Mouse (Mus musculus) c-Kit-positive CD71-positive TER-119-positive erythroid progenitor cells, embryonic 14.5 days (primary cell): ENCODE measurements at regions not wholly inside any gene's neighbourhood (a gene's known extent, or its start where the extent isn't known, plus 50 kb on each side); places are given as distances from the start of the nearest gene placed in this dataset.

Experiments
- DNase-seq: peaks from one replicate; pipeline ENCODE4 v3.0.0-alpha.2; 2013; ENCODE audit warnings: low spot score

DNA sequence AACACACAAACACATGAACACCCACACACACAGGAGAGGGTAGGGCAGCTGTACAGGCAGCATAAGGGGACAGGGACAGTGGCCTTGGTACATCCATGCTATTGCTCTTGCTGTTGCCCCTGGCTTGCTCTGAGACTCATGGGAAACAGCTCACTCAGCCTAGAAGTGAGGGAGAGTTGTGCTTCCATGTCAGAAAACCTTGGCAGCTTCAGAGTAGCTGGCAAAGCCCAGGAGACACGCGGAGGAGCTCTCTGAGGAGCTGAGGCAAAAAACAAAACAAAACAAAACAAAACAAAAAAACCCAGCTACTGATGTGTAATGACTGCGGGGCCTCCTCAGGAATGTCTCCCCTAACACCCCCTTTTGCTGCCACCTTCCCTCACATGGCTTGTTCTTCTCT lies 321.6 kb upstream of the Dio3 start:
- no peak for DNase-seq

DNA sequence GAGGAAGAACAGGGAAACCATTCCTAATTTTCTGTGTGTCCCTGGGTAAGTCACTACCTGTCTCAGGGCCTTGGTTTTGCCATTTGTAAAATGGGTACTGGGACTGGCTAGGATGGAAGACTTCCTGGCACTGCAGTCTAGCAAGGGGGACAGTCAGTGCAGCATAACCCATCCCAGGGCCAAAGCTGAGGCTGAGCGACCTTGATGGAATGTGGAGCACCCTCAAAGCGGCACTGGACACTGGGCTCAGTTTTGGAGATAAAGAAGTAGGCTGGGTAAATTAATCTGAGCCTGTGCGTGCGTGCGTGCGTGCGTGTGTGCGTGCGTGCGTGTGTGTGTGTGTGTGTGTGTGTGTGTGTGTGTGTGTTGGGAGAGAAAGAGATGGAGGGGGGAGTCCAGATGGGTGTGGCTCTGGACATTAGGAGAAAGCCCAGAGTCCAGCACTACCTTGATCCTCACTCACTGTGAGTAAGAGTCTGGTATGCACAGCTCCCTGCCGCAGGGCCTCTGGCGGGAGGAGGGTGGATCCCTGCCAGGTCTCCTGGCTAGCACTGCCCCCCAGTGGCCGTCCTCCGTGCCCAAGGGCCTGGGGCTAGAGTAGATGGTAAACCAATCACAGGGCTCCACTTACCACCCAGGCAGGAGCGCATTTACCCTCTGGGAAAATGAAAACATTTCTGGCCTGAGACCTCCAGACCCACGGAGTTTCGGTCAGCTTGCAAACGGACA lies 320.3 kb upstream of the Dio3 start:
- no peak for DNase-seq

DNA sequence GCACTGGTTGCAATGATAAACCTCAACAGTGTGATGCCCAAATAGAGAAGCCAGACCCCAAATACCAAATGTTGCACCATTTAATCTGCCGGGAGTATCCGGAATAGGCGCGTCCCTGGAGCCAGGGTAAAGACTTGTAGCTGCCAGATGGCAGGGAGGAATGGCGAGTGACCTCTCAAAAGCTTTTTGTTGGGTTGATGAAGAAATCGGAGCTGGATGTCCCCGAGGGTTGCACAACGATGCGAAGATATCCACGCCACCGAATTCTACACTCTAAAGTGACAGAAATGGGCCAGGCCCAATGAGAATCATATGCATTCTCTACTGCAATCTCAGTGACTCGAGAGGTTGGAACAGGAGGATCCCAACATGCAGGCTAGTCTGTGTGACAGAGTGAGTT lies 312.1 kb upstream of the Dio3 start:
- DNase-seq, result no peak

DNA sequence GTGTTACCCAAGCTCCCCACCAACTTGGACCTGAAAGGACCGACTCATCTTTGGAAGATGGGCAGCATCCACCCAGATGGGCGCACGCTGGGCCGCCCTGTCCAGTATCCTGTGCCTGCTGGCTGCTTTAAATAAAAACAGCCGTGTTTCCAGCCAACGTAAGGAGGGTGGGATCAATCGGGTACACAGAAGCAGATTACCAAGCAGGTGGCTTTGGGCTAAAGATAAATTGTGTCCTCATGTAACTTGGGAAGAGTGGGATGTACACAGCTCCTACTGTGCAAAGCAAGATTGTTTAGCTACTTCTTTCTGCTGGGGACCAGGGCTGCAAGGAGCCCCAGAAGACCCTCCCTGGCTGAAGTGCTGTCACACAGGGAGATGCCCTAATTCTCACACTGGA lies 310.6 kb upstream of the Dio3 start:
- no peak for DNase-seq

DNA sequence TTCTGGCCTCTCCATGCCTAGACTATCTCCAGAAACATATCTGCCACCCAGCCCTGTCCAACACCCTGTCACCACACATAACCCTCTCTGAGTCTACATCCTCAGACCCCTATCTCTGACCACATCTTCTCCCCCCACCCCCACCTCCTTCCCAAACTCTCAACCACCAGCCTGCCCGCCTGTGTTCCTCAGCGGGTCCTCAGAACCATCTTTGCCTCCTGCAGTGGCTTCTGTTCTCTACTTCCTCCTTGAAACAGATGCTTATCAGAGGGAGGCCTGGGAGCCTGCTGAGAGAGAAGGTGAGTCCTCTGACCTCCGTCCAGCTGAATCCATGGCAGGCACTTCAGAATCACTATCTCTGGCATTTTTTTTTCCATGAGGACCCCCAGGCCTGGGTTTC lies 307.4 kb upstream of the Dio3 start:
- DNase-seq, result no peak

DNA sequence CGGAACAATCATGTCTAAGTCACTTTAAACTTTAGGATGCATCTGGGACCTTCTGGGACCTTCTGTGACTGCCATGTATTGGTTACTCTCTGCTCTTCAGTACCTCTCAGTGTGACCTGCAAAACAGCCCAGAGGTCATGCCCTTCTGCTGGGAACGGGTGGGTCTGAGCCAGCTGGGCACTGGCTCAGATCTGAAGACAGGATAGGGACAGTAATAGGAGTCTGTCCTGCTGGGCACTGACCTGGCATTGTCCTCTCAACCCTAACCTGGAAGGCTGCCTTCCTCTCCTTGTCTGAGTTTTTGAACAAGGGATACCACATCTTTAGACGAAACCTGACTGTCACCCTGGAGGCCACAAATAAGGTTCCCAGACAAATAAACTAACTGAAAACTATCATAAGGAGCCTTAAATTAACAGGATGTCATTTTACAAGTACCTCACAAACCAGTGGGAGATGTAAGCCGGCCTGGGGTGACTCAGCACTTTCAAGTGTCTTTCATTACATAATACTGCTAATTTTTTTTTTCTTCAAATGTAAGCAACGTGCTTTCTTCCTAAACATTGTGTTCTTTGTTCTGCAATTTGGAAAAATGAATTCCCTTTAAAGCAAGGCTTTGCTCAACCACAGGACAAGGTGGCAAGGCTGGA lies 306.4 kb upstream of the Dio3 start:
- DNase-seq, result no peak

DNA sequence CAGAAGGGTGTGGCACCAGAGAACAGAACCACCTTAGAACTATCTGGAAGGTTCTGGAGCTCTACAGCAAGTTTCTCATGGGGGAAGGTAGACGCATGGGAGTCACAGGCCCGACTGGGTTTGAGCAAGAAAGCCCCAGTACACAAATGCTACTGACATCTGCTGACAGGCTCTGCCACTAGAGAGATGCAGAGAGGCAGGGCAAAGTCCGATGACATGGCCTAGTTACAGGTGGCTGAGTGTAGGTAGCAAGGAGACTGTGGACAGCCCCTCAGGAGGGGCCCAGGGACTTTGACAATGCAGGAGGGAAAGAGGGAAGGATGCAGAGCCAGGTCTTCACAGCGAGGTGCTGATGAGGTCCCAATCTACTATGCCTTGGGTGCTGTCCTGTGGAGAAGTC lies 305.3 kb upstream of the Dio3 start:
- DNase-seq, result no peak

DNA sequence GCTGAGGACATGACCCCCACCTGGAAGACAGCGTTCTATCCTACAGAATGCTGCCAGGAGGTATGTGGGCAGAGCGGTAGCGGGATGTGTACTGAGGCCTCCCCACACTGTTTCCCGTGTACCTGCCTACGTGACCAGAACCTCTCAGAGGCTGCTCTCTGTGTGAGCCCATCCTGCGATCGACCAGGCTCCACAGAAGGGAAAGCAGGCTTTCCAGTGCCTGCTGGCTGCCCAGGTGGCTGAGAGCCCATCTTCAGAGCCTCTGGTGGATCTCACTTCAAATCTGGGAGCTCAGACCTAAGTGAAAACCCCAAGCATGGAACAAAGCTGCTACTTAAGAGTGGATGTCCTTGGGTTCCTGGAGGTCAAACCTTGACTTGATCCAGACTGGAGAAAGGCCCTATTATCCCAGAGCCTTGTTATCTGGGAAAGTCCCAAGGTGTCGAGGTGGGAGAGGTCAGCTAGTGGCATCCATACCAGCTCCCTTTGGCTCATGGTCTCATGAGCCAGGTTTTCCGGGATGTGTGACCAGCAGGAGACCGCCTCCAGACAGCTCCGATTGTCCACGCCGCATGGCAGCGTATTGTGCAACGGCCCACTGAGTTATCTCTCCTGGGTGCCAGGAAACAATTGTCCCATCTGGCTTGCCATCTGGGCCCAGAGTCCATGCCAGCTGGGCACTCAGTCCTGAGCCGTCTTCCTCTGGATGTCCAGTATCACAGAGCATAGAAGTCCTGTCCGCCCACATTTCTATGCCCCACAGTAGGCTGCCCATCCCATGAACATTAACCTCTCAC lies 303.5 kb upstream of the Dio3 start:
- no peak for DNase-seq

DNA sequence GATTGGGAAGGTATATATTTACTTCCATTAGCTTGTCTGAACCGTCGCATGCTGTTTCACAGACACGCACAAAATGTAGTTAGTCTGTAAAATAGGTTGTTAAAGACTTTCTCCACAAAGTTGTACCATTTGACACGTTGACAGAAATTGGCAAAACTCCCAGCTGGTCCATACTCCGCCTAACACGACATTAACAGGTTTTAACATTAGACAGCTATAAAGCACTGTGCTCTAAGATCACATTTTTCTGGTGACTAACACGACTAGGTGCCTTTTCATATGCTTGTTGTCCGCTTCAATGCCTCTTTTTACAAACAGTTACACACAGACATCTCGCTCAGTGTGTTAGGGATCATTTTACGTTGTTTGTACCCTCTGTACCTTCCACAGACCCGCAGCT lies 294.2 kb upstream of the Dio3 start:
- DNase-seq, result no peak

DNA sequence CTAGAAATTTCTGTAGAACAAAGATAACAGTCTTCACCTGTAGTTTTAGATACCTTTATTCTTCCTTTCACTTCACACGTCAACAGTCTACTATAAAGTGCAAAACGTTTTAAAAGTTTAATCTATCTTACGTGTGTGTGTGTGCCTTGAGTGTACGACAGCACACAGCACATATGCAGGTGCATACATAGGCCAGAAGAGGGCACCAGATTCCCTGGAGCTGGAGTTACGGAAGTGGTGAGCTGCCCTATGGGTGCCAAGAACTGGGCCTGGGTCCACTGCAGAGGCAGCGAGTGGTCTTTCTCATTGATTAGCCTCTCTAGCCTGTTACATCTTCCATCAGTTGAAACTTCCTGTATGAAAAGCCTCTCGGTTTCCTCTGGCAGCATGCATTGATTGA lies 285.5 kb upstream of the Dio3 start:
- DNase-seq, result no peak

DNA sequence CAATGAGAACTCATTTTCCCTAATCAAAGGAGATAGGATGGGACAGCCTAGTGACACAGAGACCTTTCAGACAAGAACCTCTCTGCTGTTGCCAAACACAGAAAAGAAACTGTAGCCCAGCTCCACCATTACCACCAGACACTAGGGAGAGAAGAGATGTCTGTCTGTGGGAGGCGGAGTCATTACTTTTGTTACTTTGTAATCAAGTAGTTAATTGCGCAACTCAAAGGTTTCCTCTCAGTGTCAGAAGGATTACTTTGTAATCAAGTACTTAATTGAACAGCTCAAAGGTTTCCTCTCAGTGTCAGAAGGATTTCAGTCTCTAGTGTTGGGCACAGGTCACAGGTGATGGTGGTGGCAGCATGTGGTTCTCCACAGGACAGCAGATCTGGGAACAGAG lies 276.2 kb upstream of the Dio3 start:
- DNase-seq, result no peak

DNA sequence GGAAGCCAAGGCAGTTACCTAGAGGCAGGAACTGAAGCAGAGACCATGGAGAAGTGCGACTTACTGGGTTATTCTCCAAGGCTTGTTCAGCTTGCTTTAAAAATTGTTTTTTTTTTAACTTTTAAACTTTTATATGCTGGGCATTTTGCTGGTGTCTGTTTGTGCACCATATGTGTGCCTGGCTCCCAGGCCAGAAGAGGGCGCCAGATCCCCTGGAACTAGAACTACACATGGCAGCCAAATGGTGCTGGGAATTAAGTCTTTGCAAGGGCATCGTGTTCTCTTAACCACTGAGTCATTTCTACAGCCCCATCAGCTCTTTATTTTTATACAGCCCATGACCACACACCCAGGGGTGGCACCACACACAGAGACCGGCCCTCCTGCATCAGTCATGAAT lies 269.7 kb upstream of the Dio3 start:
- DNase-seq, result no peak

DNA sequence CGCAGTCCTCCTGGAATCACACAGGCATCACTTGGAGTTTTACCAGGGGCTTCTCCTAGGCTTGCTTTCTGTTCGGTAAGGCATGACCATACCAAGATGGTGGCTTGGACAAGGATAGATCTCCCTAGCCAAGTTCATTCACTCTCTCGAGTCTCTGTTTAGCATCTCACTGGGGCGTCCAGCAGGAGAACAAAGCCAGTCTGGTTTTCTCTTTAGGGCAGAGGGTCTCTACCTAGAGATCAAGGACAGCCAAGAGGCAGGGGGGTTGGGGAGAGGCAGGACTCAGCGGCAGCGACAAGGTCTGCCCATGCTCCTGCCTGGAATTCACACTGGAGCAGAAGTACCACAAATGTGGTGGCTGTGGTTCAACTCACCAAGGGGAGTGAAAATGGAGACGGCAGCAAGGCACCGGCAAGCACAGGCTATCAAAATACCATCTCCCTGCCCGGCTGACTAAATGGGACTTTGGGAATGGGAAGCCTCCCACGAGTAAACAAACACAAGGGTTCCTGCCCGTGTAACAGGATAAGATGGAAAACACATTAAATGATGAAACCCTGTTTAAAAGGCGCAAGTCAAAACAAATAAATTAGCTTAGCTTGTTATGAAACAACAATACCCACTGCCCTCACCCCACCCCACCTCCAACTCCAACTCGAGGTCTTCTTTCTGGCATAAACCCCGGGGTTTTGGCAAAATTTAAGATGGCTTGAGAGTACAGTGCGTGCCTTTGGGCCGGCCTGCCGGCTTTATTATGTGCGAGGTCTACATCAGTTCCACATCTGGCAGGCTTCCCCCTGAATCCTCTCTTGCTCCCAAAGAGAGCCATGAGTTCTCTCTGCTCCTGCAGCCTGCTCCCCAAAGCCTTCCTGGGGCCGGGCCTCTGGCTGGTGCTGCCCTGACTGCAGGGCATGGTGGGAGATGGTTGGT lies 258.1 kb upstream of the Dio3 start:
- no peak for DNase-seq

DNA sequence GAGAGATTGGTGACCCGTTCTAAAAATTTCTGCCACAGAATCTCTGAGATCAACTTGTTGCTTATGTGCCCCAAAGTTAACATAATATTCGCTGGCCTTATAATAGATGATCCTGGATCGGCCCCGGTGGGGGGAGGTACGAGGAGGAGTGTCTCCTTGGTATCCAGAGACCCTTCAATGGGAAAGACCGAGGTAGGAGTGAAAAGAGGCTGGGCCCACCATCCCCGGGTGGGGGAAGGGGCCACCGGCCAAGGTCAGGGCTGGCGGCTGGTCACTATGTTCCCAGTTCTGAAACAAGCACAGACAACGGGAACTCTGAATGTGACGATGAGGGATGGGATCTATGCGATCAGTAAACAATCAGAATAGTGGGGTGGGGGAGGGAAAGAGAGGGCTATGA lies 257.2 kb upstream of the Dio3 start:
- no peak for DNase-seq

DNA sequence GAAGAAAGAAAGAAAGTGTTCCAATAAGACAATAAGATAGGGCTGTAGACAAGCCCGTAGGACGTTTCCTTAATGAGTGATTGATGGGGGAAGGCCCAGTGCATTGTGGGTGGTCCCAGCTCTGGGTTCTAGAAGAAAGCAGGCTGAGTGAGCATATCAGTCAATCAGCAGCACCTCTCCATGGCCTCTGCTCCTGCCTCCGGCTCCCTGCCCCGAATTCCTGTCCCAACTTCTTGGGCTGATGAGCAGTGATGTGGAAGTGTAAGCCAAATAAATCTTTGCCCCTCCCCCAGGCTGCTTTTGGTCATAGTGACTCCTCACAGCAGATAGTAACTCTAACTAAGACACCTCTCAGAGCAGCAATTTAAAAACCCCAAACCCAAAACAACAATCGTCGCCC lies 256.2 kb upstream of the Dio3 start:
- DNase-seq, result no peak

DNA sequence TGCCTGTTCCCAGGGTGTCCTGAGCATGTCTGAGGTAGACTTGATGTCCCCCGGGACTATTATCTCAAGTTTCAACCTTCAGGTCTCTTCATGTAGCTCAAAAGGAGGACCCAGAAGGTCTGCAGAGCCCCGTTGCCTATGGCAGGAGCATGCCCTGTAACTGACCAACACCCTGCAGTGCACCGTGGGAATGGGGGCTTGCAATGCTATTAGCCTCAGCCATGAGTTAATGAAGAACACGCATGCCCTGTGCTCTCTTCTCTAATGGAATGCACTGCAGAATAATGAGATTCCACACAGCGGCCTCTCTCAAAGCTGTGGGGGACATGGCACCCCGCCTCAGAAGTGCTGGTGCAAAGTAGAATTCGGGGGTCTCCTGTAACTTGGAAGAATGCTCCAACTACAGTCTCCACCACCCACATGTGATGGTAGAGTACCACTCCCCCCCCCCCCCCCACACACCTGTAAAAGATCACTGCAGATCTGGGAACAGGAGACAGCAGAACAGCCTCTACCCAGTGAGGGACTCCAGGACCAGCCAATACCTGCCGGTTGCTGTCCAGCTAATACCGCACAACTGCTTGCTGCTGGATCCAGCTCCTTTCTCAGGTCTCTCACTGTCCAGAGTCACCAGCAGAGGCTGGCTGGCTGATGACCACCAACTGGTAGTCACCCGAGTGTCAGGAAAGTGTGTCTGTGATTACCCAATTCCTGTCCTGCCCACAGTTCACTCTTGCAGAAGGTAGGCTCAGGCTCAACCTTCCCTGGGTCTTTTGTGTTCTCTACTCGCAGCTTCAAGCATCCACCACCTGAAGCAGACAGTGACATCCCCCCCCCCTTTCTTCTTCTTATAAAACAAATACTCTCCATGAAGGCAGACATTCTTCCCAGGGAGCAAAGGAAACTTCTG lies 255.4 kb upstream of the Dio3 start:
- DNase-seq, result no peak

DNA sequence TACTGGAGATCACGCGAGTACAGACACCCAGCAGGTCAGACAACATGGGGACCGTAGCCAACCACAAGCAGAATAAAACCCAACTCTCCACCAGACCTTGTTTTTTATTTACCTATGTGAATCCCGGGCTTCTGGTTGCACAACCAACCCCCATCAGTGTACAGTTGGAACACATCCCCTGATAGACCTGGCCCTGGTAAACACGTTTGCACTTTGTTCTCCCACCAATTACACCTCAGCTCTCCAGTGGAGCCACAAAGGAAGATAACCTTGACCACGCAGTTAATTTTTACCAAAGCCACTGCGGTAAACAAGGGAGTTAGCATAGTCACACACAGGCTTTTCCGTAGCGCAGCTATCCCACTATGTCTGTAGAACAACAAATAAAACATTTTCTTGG lies 254.6 kb upstream of the Dio3 start:
- no peak for DNase-seq

DNA sequence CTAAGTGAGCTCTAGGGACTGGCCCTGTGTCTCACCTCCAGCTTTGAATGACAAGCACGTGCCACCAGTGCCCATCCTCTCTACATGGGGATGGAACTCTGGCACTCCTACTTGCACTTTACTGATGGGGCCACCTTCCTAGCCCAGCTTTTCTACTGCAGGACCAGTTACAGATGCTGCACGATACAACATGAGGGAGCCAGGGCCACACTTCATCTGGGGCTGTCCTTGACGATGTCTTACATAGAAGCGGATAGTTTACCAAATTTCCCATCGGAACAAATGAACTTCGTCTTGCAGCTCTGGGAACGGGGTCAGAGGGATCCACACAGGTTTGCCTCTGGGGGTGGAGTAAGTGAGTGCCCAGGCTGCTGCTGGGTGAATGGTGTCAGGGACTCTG lies 253.7 kb upstream of the Dio3 start:
- DNase-seq, result no peak

DNA sequence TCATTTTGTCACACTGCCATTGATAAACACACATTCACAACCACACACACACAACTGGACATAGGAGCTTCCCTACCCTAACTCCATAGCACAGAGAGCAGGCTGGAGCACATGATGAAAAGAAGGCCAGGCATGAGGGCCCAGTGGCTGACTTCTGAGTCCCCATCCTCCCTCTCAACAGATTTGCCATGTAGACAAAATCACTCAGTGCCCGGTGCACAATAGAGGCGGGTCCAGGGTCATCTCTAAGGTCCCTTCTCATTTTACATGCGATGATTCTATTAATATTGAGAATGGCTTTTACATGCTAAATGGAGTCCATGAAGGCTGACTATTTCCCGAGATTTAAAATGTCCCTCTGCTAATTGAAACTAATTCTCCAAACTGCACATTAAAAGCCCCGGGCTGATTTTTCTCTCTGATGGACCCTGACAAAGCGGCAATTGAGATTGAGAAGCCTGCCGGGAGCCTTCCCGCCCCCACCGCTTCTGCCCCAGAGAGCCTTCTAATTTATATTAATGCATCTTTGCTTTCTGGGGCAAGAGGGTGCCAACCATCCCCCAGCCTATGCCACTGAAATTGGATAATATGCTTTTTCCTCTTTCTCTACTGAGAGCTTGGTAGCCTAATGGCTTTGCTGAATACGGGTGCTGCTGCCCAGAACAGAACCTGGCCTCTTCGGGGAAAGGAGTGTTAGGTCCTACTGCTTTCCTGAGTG lies 252.7 kb upstream of the Dio3 start:
- no peak for DNase-seq

DNA sequence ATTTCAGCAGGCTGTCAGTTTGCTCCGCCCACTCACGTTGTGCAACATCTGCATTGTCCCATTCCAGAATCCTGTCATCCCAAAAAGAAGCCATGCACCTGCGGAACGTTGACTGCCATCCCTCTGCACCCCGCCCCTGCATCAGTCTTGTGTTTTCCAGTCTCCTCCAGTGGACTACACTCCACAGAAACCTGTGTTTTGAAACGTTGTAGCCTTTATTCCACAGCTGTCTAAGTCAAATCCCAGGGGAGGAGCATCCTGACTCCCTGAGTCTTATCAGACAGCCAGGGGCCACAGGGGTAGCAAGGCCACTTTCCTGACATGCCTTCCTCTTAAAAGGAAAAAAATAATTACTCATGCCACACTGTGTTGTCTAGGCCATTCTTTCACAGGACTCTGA lies 251.5 kb upstream of the Dio3 start:
- no peak for DNase-seq

DNA sequence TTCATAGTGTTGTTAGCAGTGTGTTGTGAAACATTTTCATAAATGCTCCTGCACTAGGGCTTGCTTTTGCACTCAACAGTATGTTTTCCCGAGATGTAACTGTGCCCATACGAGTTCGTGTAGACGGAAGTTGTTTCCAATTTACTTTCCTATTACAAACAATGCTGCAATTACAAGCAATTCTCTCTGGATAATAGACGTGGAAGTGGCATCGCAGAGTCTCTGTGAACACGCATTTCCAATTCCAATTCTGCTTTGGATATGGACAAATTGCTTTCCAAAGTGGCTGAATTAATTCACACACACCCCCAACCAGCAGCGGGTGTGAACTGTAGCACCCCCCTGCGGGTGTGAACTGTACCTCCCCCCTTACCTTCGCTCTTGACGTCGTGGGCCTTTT lies 250.9 kb upstream of the Dio3 start:
- no peak for DNase-seq
